Mouse (Mus musculus) midbrain, embryonic 11.5 days (tissue): ENCODE measurements at regions not wholly inside any gene's neighbourhood (a gene's known extent, or its start where the extent isn't known, plus 50 kb on each side); places are given as distances from the start of the nearest gene placed in this dataset.
"Not testable (repeated sequence)": the region's sequence is repeated elsewhere in the genome, so short reads cannot be mapped to it uniquely, and the experiment has no call there.

Experiments
- ATAC-seq: fragments of 200-750 bp; cut with Nextera tagmentation; 2 replicates; pipeline ENCODE4 v1.8.0; 2017; ENCODE audit warnings: moderate TSS enrichment, moderate library complexity; ENCODE audit not compliant: low FRiP score
- DNase-seq: peaks from one replicate; pipeline ENCODE4 v3.0.0; 2015; ENCODE audit warnings: low spot score; ENCODE audit errors: missing footprints
- H3K27ac ChIP-seq: fragments of 300-500 bp; sonication (generic); 2 replicates; pipeline ENCODE4 v1.5.1; 2014; ENCODE audit warnings: low read depth, low read length
- H3K27me3 ChIP-seq: fragments of 300-500 bp; sonication (generic); 2 replicates; pipeline ENCODE4 v1.6.1; 2014; ENCODE audit warnings: mild to moderate bottlenecking, low read length, moderate library complexity, mixed read lengths; ENCODE audit not compliant: control insufficient read depth, insufficient read depth
- H3K36me3 ChIP-seq: fragments of 300-500 bp; sonication (generic); 2 replicates; pipeline ENCODE4 v1.6.1; 2014; ENCODE audit warnings: mild to moderate bottlenecking, low read length, moderate library complexity, mixed read lengths; ENCODE audit not compliant: control insufficient read depth, insufficient read depth
- H3K4me1 ChIP-seq: fragments of 300-500 bp; sonication (generic); 2 replicates; pipeline ENCODE4 v1.6.1; 2014; ENCODE audit warnings: low read length; ENCODE audit not compliant: control insufficient read depth, insufficient read depth
- H3K4me2 ChIP-seq: fragments of 300-500 bp; sonication (generic); 2 replicates; pipeline ENCODE4 v1.6.1; 2014; ENCODE audit warnings: mild to moderate bottlenecking, moderate library complexity
- H3K4me3 ChIP-seq: fragments of 300-500 bp; sonication (generic); 2 replicates; pipeline ENCODE4 v1.5.1; 2014; ENCODE audit warnings: low read depth, low read length
- H3K9ac ChIP-seq: fragments of 300-500 bp; sonication (generic); 2 replicates; pipeline ENCODE4 v1.6.1; 2014; ENCODE audit warnings: low read length
- H3K9me3 ChIP-seq: fragments of 300-500 bp; sonication (generic); 2 replicates; pipeline ENCODE4 v1.6.1; 2016; ENCODE audit warnings: low read length; ENCODE audit not compliant: control insufficient read depth
- WGBS: fragments of 180-500 bp; shearing (Covaris S2); extraction: QIAGEN DNeasy Blood & Tissue Kit; methylation state at CpG from one replicate; pipeline ENCODE4 v1.1.7; 2014; 5-methylcytosine and 5-hydroxymethylcytosine counted together

GRCm38 (mm10) chr2:55182416-55182815 is 253.4 kb upstream of the Kcnj3 start:
- DNase-seq = no peak
- H3K9ac ChIP-seq = no peak overlapping the region
- H3K27me3 ChIP-seq = no peaks in the 10 kb centered on the region
- H3K4me1 ChIP-seq = no peaks in the 10 kb centered on the region
- H3K36me3 ChIP-seq = no peaks in the 10 kb centered on the region
- no peak overlapping the region for H3K27ac ChIP-seq
- no peak overlapping the region for H3K4me2 ChIP-seq
- no peak overlapping the region for H3K4me3 ChIP-seq
- WGBS = 89% methylated on average over 2 of the region's 2 CpGs
- H3K9me3 ChIP-seq = no peaks in the 10 kb centered on the region
- no peak for ATAC-seq

GRCm38 (mm10) chr2:55206891-55207290 is 228.9 kb upstream of the Kcnj3 start:
- Histone ChIP-seq H3K4me1 (no peaks in the 10 kb centered on the region), H3K9ac (no peak overlapping the region), H3K4me2 (no peak overlapping the region), H3K36me3 (no peaks in the 10 kb centered on the region), H3K4me3 (no peak overlapping the region), H3K27ac (no peak overlapping the region), H3K9me3 (no peaks in the 10 kb centered on the region), H3K27me3 (no peaks in the 10 kb centered on the region)
- DNase-seq = no peak
- 97% methylated on average over 1 of the region's 1 CpGs for WGBS
- no peak for ATAC-seq

- no peak overlapping the region for H3K9ac ChIP-seq
- DNase-seq (no peak), ATAC-seq (no peak)
- no peaks in the 10 kb centered on the region for H3K9me3 ChIP-seq
- no peaks in the 10 kb centered on the region for H3K4me1 ChIP-seq
- H3K36me3 ChIP-seq = no peaks in the 10 kb centered on the region
- H3K27ac ChIP-seq = no peak overlapping the region
- no peaks in the 10 kb centered on the region for H3K27me3 ChIP-seq
- no peak overlapping the region for H3K4me3 ChIP-seq
- H3K4me2 ChIP-seq = no peak overlapping the region
- 78% methylated on average over 2 of the region's 2 CpGs for WGBS
These were observed 227.2 kb upstream of the Kcnj3 start for GRCm38 (mm10) chr2:55208620-55209019.

DNA sequence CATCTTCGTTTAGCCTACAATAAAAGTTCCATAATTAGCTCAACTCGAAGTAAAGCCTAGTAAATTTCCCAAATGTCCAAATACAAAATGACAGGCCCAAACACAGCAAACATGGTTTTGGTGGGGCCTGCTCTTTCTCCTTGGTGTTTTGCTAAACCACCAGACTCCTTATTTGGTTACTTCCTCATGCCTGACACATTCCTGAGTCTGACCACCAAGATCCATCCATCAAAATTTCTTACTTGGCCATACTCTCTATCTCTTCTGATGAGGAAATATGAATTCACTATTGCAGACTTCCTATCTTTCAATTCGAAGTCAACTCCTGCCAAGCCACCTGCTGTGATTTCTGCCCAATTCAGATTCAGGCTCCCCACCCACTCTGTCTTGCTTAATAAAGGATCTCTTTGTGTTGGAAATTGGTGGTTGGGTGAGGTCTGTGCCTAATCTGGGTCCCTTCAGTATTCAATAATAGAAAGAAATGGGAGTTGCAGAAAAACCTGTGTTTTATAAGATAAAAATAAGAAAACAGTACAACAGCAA is 225.9 kb upstream of the Kcnj3 start:
- Histone ChIP-seq H3K4me1 (no peaks in the 10 kb centered on the region), H3K27me3 (no peaks in the 10 kb centered on the region), H3K36me3 (no peaks in the 10 kb centered on the region), H3K9me3 (no peaks in the 10 kb centered on the region), H3K9ac (no peak overlapping the region), H3K27ac (no peak overlapping the region), H3K4me2 (no peak overlapping the region), H3K4me3 (no peak overlapping the region)
- DNase-seq (no peak), ATAC-seq (no peak)
- WGBS = 67% methylated on average over 3 of the region's 3 CpGs

- H3K4me2 ChIP-seq = no peak overlapping the region
- 89% methylated on average over 2 of the region's 2 CpGs for WGBS
- DNase-seq = no peak
- no peak overlapping the region for H3K4me3 ChIP-seq
- no peak for ATAC-seq
- H3K27me3 ChIP-seq = no peaks in the 10 kb centered on the region
- no peak overlapping the region for H3K27ac ChIP-seq
- no peaks in the 10 kb centered on the region for H3K9me3 ChIP-seq
- no peaks in the 10 kb centered on the region for H3K4me1 ChIP-seq
- H3K36me3 ChIP-seq = no peaks in the 10 kb centered on the region
- no peak overlapping the region for H3K9ac ChIP-seq
These were observed 224.5 kb upstream of the Kcnj3 start for GRCm38 (mm10) chr2:55211281-55211680.

DNA sequence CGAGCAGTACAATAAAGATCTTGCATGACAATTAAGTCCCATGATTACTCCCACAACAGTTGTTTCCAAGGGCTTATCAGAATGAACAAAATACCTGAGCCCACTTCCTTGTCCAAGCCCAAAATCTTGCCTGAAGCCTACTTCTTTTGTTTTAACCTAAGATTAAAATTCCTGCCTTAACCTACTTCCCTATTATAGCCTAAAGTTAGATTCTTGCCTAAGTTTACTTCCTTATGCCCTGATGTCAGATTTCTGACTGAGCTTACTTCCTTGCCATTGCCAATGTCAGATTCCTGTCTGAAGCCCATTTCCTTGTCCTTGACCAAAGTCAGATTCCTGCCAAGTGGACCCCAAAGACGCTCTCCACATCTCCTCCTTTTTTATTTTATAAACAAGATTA is 213.7 kb upstream of the Kcnj3 start:
- no peaks in the 10 kb centered on the region for H3K4me1 ChIP-seq
- DNase-seq (no peak), ATAC-seq (no peak)
- 77% methylated on average over 2 of the region's 2 CpGs for WGBS
- no peaks in the 10 kb centered on the region for H3K27me3 ChIP-seq
- H3K9me3 ChIP-seq = no peaks in the 10 kb centered on the region
- no peak overlapping the region for H3K4me2 ChIP-seq
- no peak overlapping the region for H3K9ac ChIP-seq
- no peak overlapping the region for H3K4me3 ChIP-seq
- no peak overlapping the region for H3K27ac ChIP-seq
- no peaks in the 10 kb centered on the region for H3K36me3 ChIP-seq

GRCm38 (mm10) chr2:55222741-55223140 is 213.0 kb upstream of the Kcnj3 start:
- H3K4me1 ChIP-seq, H3K9ac ChIP-seq, H3K27ac ChIP-seq, H3K9me3 ChIP-seq, H3K4me2 ChIP-seq, H3K27me3 ChIP-seq, H3K36me3 ChIP-seq, ATAC-seq, H3K4me3 ChIP-seq: not testable (repeated sequence)
- WGBS = 87% methylated on average over 5 of the region's 5 CpGs
- peak; percentile 33 for DNase-seq

DNA sequence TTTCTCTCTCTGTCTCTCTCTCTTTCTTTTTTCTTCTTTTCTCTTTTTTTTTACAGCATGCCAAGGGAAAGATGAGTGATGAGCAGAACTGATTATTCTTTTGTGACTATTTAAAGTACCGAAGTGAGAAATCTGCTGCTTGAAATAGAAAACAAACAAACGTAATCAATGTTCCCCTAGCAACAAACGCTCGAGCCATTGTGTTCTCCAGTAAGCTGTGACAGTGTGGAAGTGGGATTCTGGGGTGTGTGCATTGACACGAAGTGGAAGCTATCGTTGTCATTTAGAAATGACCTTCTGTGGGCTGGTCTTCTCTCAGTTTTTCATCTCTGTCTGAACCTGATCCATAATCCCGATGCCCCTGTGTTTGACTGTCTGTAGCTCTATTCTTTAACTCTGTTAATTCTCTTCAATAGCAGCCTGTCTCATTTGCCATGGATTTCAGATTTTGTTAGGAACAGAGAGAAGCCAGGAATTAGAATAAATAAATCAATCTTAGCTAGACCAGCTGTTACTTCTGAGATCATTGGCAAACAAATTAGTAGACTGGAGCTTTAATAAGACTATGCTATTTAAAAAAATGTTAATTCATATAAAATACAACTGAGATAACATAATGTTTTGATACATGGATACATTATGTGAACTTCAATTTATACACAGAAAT is 207.5 kb upstream of the Kcnj3 start:
- WGBS = 62% methylated on average over 7 of the region's 7 CpGs
- no peak overlapping the region for H3K9ac ChIP-seq
- H3K27me3 ChIP-seq = no peaks in the 10 kb centered on the region
- H3K4me1 ChIP-seq = no peaks in the 10 kb centered on the region
- DNase-seq (no peak), ATAC-seq (peak; percentile 48; the same call in 1 of the 2 replicates)
- no peak overlapping the region for H3K4me2 ChIP-seq
- no peak overlapping the region for H3K4me3 ChIP-seq
- no peaks in the 10 kb centered on the region for H3K9me3 ChIP-seq
- H3K27ac ChIP-seq = no peak overlapping the region
- H3K36me3 ChIP-seq = no peaks in the 10 kb centered on the region

GRCm38 (mm10) chr2:55231841-55232240 is 203.9 kb upstream of the Kcnj3 start:
- no peak overlapping the region for H3K27ac ChIP-seq
- H3K4me3 ChIP-seq = no peak overlapping the region
- H3K9ac ChIP-seq = no peak overlapping the region
- no peaks in the 10 kb centered on the region for H3K4me1 ChIP-seq
- no peak overlapping the region for H3K4me2 ChIP-seq
- ATAC-seq (no peak), DNase-seq (no peak)
- no peaks in the 10 kb centered on the region for H3K36me3 ChIP-seq
- 95% methylated on average over 2 of the region's 2 CpGs for WGBS
- no peaks in the 10 kb centered on the region for H3K27me3 ChIP-seq
- H3K9me3 ChIP-seq = no peaks in the 10 kb centered on the region
